Mouse (Mus musculus) stomach, postnatal 0 days (tissue): ENCODE measurements around the gene Rasgrp2. TPM values are rescaled to one million over a fixed set of nuclear protein-coding genes. Genes with fewer than 3 reads are reported as not detected.

Experiments
- ATAC-seq: fragments of 200-750 bp; cut with Nextera tagmentation; 2 replicates; pipeline ENCODE4 v1.8.0; 2017; ENCODE audit not compliant: low FRiP score, low TSS enrichment
- DNase-seq: peaks from one replicate; pipeline ENCODE4 v3.0.0-alpha.2; 2016; ENCODE audit warnings: low spot score
- H3K27ac ChIP-seq: fragments of 300-500 bp; sonication (generic); replicated peaks from 2 replicates; pipeline ENCODE4 v1.5.1; 2014; ENCODE audit warnings: mild to moderate bottlenecking, control low read depth
- H3K27me3 ChIP-seq: fragments of 300-500 bp; sonication (generic); 2 replicates; pipeline ENCODE4 v1.6.1; 2014; ENCODE audit warnings: low read length; ENCODE audit not compliant: control insufficient read depth, insufficient read depth
- H3K36me3 ChIP-seq: fragments of 300-500 bp; sonication (generic); 2 replicates; pipeline ENCODE4 v1.6.1; 2014; ENCODE audit warnings: low read length, mixed read lengths; ENCODE audit not compliant: control insufficient read depth, insufficient read depth
- H3K4me1 ChIP-seq: fragments of 300-500 bp; sonication (generic); replicated peaks from 2 replicates; pipeline ENCODE4 v1.6.1; 2014; ENCODE audit warnings: antibody characterized with exemption; ENCODE audit not compliant: control insufficient read depth, insufficient read depth
- H3K4me2 ChIP-seq: fragments of 300-500 bp; sonication (generic); replicated peaks from 2 replicates; pipeline ENCODE4 v1.6.1; 2014; ENCODE audit warnings: low read depth, mild to moderate bottlenecking, control low read depth, moderate library complexity
- H3K4me3 ChIP-seq: fragments of 300-500 bp; sonication (generic); 2 replicates; pipeline ENCODE4 v1.5.1; 2014; ENCODE audit warnings: low read depth, low read length, control low read depth
- H3K9ac ChIP-seq: fragments of 300-500 bp; sonication (generic); 2 replicates; pipeline ENCODE4 v1.6.1; 2014; ENCODE audit warnings: mild to moderate bottlenecking, low read length, control low read depth, mixed read lengths
- H3K9me3 ChIP-seq: fragments of 300-500 bp; sonication (generic); 2 replicates; pipeline ENCODE4 v1.6.1; 2016; ENCODE audit warnings: low read length; ENCODE audit not compliant: control insufficient read depth
- CTCF ChIP-seq: IDR thresholded peaks from 2 replicates; pipeline ENCODE4 v1.5.1; 2016; ENCODE audit warnings: antibody characterized with exemption, low read depth, mild to moderate bottlenecking, moderate library complexity
- EP300 ChIP-seq: optimal IDR thresholded peaks from 2 replicates; pipeline ENCODE3; 2016; ENCODE audit warnings: antibody characterized with exemption
- WGBS: fragments of 180-500 bp; shearing (Covaris S2); extraction: QIAGEN DNeasy Blood & Tissue Kit; methylation state at CpG from one replicate; pipeline ENCODE4 v1.1.7; 2014; 5-methylcytosine and 5-hydroxymethylcytosine counted together
- polyA plus RNA-seq: library from polyadenylated mRNA; unstranded; fragments of >200 nt; fragmentation: Nextera tagmentation; extraction: Ambion mirVana; gene quantifications from 2 replicates; pipeline ENCODE4 v1.2.1, GENCODE M21; 2015

The Rasgrp2 gene
- polyA plus RNA-seq, 1 experiment from 2014 or later: 57.3 TPM

DNA sequence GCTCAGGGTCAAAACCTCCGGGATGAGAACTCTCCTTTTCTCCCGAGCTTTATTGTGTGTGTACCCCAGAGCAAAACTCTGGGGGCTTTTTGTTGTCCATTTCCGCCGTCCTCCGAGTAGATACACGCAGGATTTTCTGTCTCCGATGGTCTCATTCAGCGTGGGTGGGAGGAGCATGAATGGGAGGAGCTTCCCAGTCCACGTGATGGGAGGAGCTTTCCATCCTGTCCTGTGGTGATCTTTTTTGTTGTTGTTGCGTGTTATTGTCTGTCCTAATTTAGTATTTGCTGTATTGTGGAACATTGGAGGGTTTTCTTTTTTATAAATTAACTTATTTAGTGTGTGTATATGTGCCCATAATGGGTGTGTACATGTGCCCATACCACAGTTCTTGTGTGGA, 6.3 kb downstream of the Rasgrp2 start:
- ATAC-seq (no peak), DNase-seq (no peak)
- H3K27ac ChIP-seq: no peak overlapping the region
- 69% methylated on average over 10 of the region's 10 CpGs for WGBS
- no peaks in the 10 kb centered on the region for H3K9me3 ChIP-seq
- TF ChIP-seq CTCF (no peak), EP300 (no peak)
- no peak overlapping the region for H3K4me2 ChIP-seq
- H3K27me3 ChIP-seq: no peaks in the 10 kb centered on the region
- no peaks in the 10 kb centered on the region for H3K4me1 ChIP-seq
- H3K4me3 ChIP-seq: no peak overlapping the region
- H3K9ac ChIP-seq: no peak overlapping the region
- H3K36me3 ChIP-seq: no peaks in the 10 kb centered on the region

DNA sequence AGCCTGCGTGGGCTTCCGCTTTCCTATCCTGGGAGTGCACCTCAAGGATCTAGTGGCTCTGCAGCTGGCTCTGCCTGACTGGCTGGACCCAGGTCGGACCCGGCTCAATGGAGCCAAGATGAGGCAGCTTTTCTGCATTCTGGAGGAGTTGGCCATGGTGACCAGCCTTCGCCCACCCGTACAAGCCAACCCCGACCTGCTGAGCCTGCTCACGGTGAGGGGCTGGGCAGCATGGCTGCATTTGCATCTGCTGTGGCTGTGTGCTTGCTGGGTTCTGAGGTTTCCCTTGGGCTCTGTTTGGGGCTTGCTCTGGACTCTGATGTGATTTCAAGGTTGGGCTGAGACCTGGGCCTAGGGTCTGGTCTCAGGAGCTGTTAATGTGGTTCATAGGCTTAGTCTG, 8.0 kb downstream of the Rasgrp2 start:
- no peak for TF ChIP-seq EP300
- no peak for TF ChIP-seq CTCF
- WGBS: 83% methylated on average over 8 of the region's 8 CpGs

DNA sequence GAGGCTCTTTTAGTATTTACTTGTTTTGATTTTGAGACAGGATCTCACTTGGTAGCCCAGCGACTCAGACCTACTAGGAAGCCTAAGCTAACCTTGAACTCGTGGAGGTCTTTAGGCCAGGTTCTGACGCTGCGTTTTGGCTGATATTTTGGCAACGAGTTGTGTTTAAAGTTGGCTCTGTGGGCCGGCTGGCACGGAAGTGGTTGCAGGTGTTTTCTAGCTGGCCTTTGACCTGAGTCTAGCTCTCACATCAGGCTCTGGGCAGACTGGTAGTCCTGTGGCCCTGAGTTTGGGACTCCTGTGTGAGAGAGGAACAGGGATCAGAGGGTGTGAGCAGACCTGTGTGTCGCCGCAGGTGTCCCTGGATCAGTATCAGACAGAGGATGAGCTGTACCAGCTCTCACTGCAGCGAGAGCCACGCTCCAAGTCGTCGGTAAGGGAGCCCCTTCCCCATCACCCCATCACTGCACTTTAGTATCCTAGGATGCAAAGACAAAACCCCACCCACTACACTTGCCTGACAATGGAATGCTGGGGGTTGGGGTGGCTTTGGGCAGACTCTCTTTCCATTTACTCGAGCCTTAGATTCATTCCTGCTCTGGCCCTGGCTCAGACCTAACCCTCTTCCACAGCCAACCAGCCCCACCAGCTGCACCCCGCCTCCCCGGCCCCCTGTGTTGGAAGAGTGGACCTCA, 8.8 kb downstream of the Rasgrp2 start:
- no peak overlapping the region for H3K4me3 ChIP-seq

More for the DNA sequence above, 8.0 kb downstream of the Rasgrp2 start:
- Histone ChIP-seq H3K9ac (no peak overlapping the region), H3K27ac (no peak overlapping the region), H3K36me3 (no peaks in the 10 kb centered on the region), H3K27me3 (no peaks in the 10 kb centered on the region), H3K4me1 (no peaks in the 10 kb centered on the region), H3K9me3 (no peaks in the 10 kb centered on the region), H3K4me2 (no peak overlapping the region), H3K4me3 (no peak overlapping the region)
- ATAC-seq (no peak), DNase-seq (no peak)

DNA sequence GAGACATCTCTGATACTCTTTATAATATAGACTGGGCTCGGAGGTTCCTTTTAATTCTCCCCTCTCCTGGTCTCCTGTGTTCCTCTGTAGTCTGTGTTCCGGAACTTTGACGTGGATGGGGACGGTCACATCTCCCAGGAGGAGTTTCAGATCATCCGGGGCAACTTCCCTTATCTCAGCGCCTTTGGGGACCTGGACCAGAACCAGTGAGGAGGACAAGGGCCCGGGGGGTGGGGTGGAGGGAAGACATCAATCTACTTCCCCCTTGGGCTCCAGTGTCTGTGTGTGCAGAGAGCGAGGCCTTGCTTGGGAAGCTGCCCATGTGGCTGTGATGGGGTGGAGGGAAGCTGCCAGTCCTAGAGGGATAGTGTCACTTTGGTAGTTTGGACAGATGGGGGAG, 9.6 kb downstream of the Rasgrp2 start:
- no peak overlapping the region for H3K27ac ChIP-seq
- H3K4me3 ChIP-seq: no peak overlapping the region
- no peak for DNase-seq
- no peak overlapping the region for H3K9ac ChIP-seq
- ATAC-seq: no peak
- H3K27me3 ChIP-seq: no peaks in the 10 kb centered on the region
- no peaks in the 10 kb centered on the region for H3K9me3 ChIP-seq
- no peak overlapping the region for H3K4me2 ChIP-seq
- TF ChIP-seq EP300: no peak
- no peak for TF ChIP-seq CTCF
- no peaks in the 10 kb centered on the region for H3K4me1 ChIP-seq
- WGBS: 75% methylated on average over 8 of the region's 8 CpGs
- H3K36me3 ChIP-seq: no peaks in the 10 kb centered on the region; the same call in 1 of the 2 replicates

More for the DNA sequence above, 8.8 kb downstream of the Rasgrp2 start:
- Histone ChIP-seq H3K9me3 (no peaks in the 10 kb centered on the region), H3K4me2 (no peak overlapping the region), H3K27ac (no peak overlapping the region), H3K9ac (no peak overlapping the region), H3K4me1 (no peaks in the 10 kb centered on the region), H3K36me3 (no peaks in the 10 kb centered on the region), H3K27me3 (no peaks in the 10 kb centered on the region)
- TF ChIP-seq EP300: no peak
- TF ChIP-seq CTCF: no peak
- WGBS: 68% methylated on average over 16 of the region's 16 CpGs
- ATAC-seq (no peak), DNase-seq (no peak)

DNA sequence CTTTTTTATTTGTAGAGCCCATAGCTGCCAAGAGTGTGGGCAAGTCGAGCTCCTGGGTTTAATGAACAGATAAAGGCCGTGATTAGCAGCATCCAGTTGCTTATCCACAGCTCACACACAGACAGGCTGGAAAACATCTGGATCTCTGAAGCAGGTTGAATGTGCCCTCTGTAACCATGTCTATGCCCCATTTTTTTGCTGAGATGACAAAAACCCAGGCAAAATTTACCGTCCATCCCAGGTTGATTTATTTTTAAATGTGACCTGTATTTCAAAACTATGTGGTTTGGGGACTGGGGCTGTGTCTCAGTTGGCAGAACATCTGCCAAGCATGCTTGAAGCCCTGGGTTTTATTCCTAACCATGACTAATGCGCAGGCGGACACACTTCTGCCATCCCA, 10.0 kb downstream of the Rasgrp2 start:
- Histone ChIP-seq H3K9ac (no peak overlapping the region), H3K4me1 (no peaks in the 10 kb centered on the region), H3K27ac (no peak overlapping the region), H3K27me3 (no peaks in the 10 kb centered on the region), H3K4me2 (no peak overlapping the region), H3K4me3 (no peak overlapping the region), H3K36me3 (no peaks in the 10 kb centered on the region; the same call in 1 of the 2 replicates), H3K9me3 (no peaks in the 10 kb centered on the region)
- TF ChIP-seq CTCF (no peak), EP300 (no peak)
- ATAC-seq: no peak
- DNase-seq: no peak
- WGBS: 77% methylated on average over 5 of the region's 5 CpGs

DNA sequence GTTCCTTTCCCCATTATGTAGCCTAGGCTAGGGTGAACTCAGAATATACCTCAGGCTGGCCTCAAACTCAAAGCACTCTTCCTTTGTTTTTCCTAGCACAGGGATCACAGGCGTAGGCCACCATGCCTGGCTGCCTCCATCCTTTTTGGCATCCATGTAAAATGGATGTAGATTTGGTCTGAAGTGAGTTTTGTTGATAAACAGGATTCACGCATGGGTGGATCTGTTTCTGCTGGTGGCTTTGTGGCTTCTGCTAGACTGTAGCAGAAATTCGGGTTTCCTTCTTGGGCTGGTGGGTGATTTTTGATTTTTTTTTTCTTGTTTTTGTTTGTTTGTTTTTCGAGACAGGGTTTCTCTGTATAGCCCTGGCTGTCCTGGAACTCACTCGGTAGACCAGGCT, 10.8 kb downstream of the Rasgrp2 start:
- Histone ChIP-seq H3K36me3 (no peaks in the 10 kb centered on the region; the same call in 1 of the 2 replicates), H3K9me3 (no peaks in the 10 kb centered on the region), H3K27me3 (no peaks in the 10 kb centered on the region), H3K4me2 (no peak overlapping the region), H3K27ac (no peak overlapping the region), H3K4me1 (no peaks in the 10 kb centered on the region), H3K9ac (no peak overlapping the region), H3K4me3 (no peak overlapping the region)
- no peak for ATAC-seq
- WGBS: 80% methylated on average over 5 of the region's 5 CpGs
- TF ChIP-seq EP300 (no peak), CTCF (no peak)
- DNase-seq: no peak
